Mouse (Mus musculus): Measurements from ENCODE around the gene Olfr1061.

DNA sequence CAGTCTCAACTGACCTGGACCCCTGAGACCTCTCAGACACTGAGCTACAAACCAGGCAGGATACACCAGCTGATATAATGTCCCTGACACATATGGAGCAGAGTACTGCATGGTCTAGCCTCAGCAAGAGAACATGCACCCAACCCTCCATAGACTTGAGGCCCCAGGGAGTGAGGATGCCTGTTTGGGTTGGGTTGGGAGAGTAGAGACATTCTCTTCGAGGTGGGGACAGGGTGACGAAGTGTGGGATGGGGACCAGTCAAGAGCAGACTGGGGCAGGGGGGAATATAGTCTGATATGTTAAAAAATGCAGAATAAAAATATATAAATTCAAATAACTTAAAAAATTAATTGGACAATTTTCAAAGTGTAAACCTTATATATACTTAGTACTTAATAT is 18.7 kb downstream of the Olfr1061 start:
- TF ChIP-seq EP300 (IDR thresholded peaks at IDR 0.05; ENCODE audit: low read depth in 1 of 2, low read length in 2 of 2), result no peak
- TF ChIP-seq NRF1 (IDR thresholded peaks at IDR 0.05; ENCODE audit: insufficient read depth, low read depth, low read length, poor library complexity, severe bottlenecking), result no peak
